Mouse (Mus musculus): Measurements from ENCODE around the gene Zranb1. TPM values are rescaled to one million over a fixed set of nuclear protein-coding genes. Genes with fewer than 3 reads are reported as not detected.

The Zranb1 gene
- polyA plus RNA-seq, 1 experiment from 2014 or later = 20.1 TPM

DNA sequence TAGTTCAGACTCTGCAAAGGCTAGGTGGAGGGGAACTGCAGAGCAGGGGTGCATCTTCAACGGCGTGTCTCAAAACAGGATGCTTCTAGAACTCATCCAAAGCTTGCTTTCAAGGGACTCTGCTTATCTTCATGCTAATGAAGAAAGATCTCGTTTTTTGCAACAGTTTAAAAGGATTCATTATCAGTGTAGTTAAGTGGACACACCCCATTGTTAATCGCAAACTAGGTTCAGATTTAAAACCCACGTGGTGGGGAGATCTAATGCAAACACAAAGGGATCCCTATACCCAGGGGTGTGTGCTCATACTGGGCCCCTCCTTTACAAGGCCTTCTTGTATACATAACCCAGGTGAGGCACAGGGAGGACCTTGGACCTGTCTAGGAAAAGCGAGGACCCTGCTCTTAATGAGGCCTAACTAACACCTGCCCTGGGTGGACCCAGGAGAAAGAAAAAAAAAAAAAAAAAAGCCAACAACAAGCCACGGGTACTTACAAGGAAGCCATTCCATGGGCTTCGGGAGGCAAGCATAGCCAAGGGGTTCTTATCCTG lies 98.6 kb downstream of the Zranb1 start:
- Histone ChIP-seq H3K9me3 (no peaks in the 10 kb centered on the region), H3K9ac (no peak overlapping the region), H3K27me3 (no peaks in the 10 kb centered on the region), H3K27ac (no peak overlapping the region), H3K36me3 (replicated peaks) (no peaks in the 10 kb centered on the region), H3K4me2 (no peak overlapping the region), H3K4me1 (peaks cover 52% of the 10 kb centered on the region), H3K4me3 (replicated peaks) (no peak overlapping the region)
- 83% methylated on average over 8 of the region's 8 CpGs for WGBS
- no peak for ATAC-seq (ENCODE audit: low FRiP score)

DNA sequence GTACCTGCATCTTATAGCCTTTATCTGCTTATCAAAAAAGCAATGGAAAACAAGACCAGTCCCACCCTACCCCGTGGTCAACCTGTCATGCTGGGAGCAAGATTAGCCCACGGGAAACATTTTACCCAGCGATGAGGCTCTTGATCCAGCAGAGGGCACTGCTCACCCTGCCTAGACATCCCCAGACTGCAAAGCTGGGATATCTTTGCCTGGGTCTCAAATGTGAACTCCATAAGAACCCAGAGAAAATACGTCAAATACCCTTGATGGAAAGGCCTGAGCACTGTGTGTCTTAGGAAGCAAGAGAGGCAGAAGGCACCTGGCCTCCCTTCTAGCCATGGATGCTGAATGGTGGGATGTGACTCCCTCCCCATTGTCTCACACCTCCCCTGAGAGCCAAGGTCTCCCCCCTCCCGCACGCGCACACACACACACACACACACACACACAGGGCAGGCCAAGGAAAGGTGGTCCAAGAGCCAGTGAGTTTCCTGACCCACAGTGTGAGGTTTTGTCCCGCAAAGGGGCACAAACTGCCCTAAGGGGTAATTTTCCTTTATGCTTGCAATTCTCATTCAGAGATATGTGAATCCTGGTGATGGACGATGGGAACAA lies 101.8 kb downstream of the Zranb1 start:
- ATAC-seq (ENCODE audit: low FRiP score) = peak; percentile 58; the same call in 1 of the 2 replicates
- 42% methylated on average over 9 of the region's 9 CpGs for WGBS
- H3K36me3 ChIP-seq (replicated peaks) = no peaks in the 10 kb centered on the region
- H3K4me1 ChIP-seq = peaks cover 52% of the 10 kb centered on the region
- no peaks in the 10 kb centered on the region for H3K9me3 ChIP-seq
- H3K9ac ChIP-seq = no peak overlapping the region
- no peak overlapping the region for H3K4me2 ChIP-seq
- H3K27ac ChIP-seq = peak overlapping the region; percentile 56; the same call in 1 of the 2 replicates
- H3K4me3 ChIP-seq (replicated peaks) = no peak overlapping the region
- H3K27me3 ChIP-seq = no peaks in the 10 kb centered on the region

DNA sequence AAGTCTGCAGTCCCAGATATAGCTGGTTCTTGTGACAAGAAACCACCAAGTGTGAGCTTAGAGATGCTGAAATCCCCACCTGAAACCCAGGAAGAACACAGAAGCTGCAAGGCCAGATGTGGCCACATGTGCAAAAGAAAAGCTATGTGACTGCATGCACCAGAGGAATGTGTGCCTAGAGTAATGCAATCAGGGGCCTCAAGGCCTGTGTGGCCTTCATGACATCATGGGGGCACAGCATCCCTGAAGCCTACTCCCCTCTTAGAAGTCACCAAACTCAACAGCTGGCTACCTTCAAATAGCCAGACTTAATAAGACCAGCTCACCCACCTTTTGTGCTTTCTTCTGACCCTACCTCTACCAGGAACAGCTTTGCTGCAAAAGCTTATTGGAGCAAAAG lies 105.0 kb downstream of the Zranb1 start:
- H3K4me2 ChIP-seq = no peak overlapping the region
- H3K4me3 ChIP-seq (replicated peaks) = no peak overlapping the region
- H3K9me3 ChIP-seq = no peaks in the 10 kb centered on the region
- H3K9ac ChIP-seq = no peak overlapping the region
- H3K27me3 ChIP-seq = no peaks in the 10 kb centered on the region
- no peak for ATAC-seq (ENCODE audit: low FRiP score)
- no peaks in the 10 kb centered on the region for H3K36me3 ChIP-seq (replicated peaks)
- peaks cover 60% of the 10 kb centered on the region for H3K4me1 ChIP-seq
- H3K27ac ChIP-seq = peak overlapping the region; percentile 31; the same call in 1 of the 2 replicates

Other genes with a start within 250 kb of the Zranb1 start
- gene Fam53b, start 117.3 kb upstream of the Zranb1 start, polyA plus RNA-seq (2016; fragmentation: Nextera tagmentation; extraction: Ambion mirVana) = 41.7 and 47.7 TPM in 2 replicates
- 93.6 and 93.7 TPM in 2 replicates for gene Eef1akmt2, start 78.5 kb upstream of the Zranb1 start, polyA plus RNA-seq (2016; fragmentation: Nextera tagmentation; extraction: Ambion mirVana)
- 37.2 and 38.7 TPM in 2 replicates for gene Abraxas2, start 71.9 kb upstream of the Zranb1 start, polyA plus RNA-seq (2016; fragmentation: Nextera tagmentation; extraction: Ambion mirVana)
- gene Fgfr2, start 192.2 kb downstream of the Zranb1 start, polyA plus RNA-seq (2016; fragmentation: Nextera tagmentation; extraction: Ambion mirVana) = 78.4 and 89.6 TPM in 2 replicates
- gene Ctbp2, start 193.2 kb downstream of the Zranb1 start, polyA plus RNA-seq (2016; fragmentation: Nextera tagmentation; extraction: Ambion mirVana) = 133 and 141 TPM in 2 replicates